In genomic region chr11:35797751-35798494, GRCm38 (mm10) we compare ENCODE assay signal across 8 mouse cellular contexts. TPM values are rescaled to one million over a fixed set of nuclear protein-coding genes. Genes with fewer than 3 reads are reported as not detected.
DNase-seq lines count a peak whose midpoint lies in the region; ATAC-seq lines count a peak whose summit lies in the region.

No protein-coding gene starts in this region.

- peaks cover 45% of the 10 kb centered on the region for H3K27me3 ChIP-seq in lung, embryonic 16.5 days (ENCODE audit: control insufficient read depth, insufficient read depth, low read depth, low read length)
- H3K27me3 ChIP-seq in hindbrain, embryonic 16.5 days (replicated peaks; ENCODE audit: control insufficient read depth, insufficient read depth, low read length), result peaks cover 4% of the 10 kb centered on the region
- peaks cover 61% of the 10 kb centered on the region for H3K27me3 ChIP-seq in liver, embryonic 15.5 days
- peaks cover 25% of the 10 kb centered on the region for H3K27me3 ChIP-seq in stomach, embryonic 14.5 days (ENCODE audit: control insufficient read depth, insufficient read depth, low read length)

- no peak overlapping the region for H3K27ac ChIP-seq in lung, embryonic 16.5 days (ENCODE audit: low read length)
- H3K27ac ChIP-seq in hindbrain, embryonic 16.5 days (ENCODE audit: low read depth, low read length), result peak overlapping the region; percentile 91
- no peak overlapping the region for H3K27ac ChIP-seq in liver, embryonic 15.5 days (replicated peaks)
- no peak overlapping the region for H3K27ac ChIP-seq in stomach, embryonic 14.5 days (ENCODE audit: low read length)

- DNase-seq in lung, postnatal 4 days, result no peak
- peak; percentile 33 for DNase-seq in embryo, embryonic 10.5 days (ENCODE audit: low spot score)
- DNase-seq in adrenal gland, postnatal 14 days, result no peak

- no peaks in the 10 kb centered on the region for H3K9me3 ChIP-seq in lung, embryonic 16.5 days (ENCODE audit: control insufficient read depth, low read length)
- H3K9me3 ChIP-seq in hindbrain, embryonic 16.5 days (ENCODE audit: control insufficient read depth, low read length), result no peaks in the 10 kb centered on the region
- no peaks in the 10 kb centered on the region for H3K9me3 ChIP-seq in liver, embryonic 15.5 days (replicated peaks)
- H3K9me3 ChIP-seq in stomach, embryonic 14.5 days (ENCODE audit: control insufficient read depth, low read depth, low read length), result no peaks in the 10 kb centered on the region

- H3K4me2 ChIP-seq in lung, embryonic 16.5 days (ENCODE audit: low read depth, low read length), result peak overlapping the region; percentile 50
- peak overlapping the region; percentile 54 for H3K4me2 ChIP-seq in hindbrain, embryonic 16.5 days (ENCODE audit: low read length)
- H3K4me2 ChIP-seq in liver, embryonic 15.5 days, result peak overlapping the region; percentile 29
- H3K4me2 ChIP-seq in stomach, embryonic 14.5 days (replicated peaks; ENCODE audit: low read depth, low read length), result peak overlapping the region; percentile 55

- no peaks in the 10 kb centered on the region for H3K36me3 ChIP-seq in lung, embryonic 16.5 days (ENCODE audit: control insufficient read depth, insufficient read depth, low read length)
- H3K36me3 ChIP-seq in hindbrain, embryonic 16.5 days (ENCODE audit: control insufficient read depth, insufficient read depth, low read length), result no peaks in the 10 kb centered on the region
- no peaks in the 10 kb centered on the region for H3K36me3 ChIP-seq in liver, embryonic 15.5 days (replicated peaks)
- no peaks in the 10 kb centered on the region for H3K36me3 ChIP-seq in stomach, embryonic 14.5 days (ENCODE audit: control insufficient read depth, insufficient read depth, low read length)

- no peaks in the 10 kb centered on the region; the same call in 1 of the 2 replicates for H3K4me1 ChIP-seq in lung, embryonic 16.5 days (replicated peaks; ENCODE audit: control insufficient read depth, insufficient read depth, low read length)
- peaks cover 11% of the 10 kb centered on the region for H3K4me1 ChIP-seq in hindbrain, embryonic 16.5 days (ENCODE audit: control insufficient read depth, insufficient read depth, low read depth, low read length)
- H3K4me1 ChIP-seq in liver, embryonic 15.5 days (replicated peaks), result no peaks in the 10 kb centered on the region
- H3K4me1 ChIP-seq in stomach, embryonic 14.5 days (ENCODE audit: control insufficient read depth, insufficient read depth, low read length), result peaks cover 8% of the 10 kb centered on the region; the same call in 1 of the 2 replicates

- 7% methylated on average over 64 of the region's 86 CpGs for WGBS in lung, embryonic 16.5 days
- WGBS in hindbrain, embryonic 16.5 days, result 1% methylated on average over 72 of the region's 86 CpGs
- 5% methylated on average over 86 of the region's 86 CpGs for WGBS in liver, embryonic 15.5 days (ENCODE audit: insufficient replicate concordance)
- 5% methylated on average over 74 of the region's 86 CpGs for WGBS in stomach, embryonic 14.5 days

- peak overlapping the region; percentile 31 for H3K4me3 ChIP-seq in lung, embryonic 16.5 days (ENCODE audit: low read length)
- peak overlapping the region; percentile 76 for H3K4me3 ChIP-seq in hindbrain, embryonic 16.5 days (ENCODE audit: low read length)
- 0 out of 2 replicates have a peak overlapping the region, but pooled peaks have one; percentile 2 for H3K4me3 ChIP-seq in liver, embryonic 15.5 days (replicated peaks)
- H3K4me3 ChIP-seq in stomach, embryonic 14.5 days (ENCODE audit: low read depth, low read length), result peak overlapping the region; percentile 29

- no peak for ATAC-seq in lung, embryonic 16.5 days (ENCODE audit: low read depth)
- peak; percentile 77 for ATAC-seq in hindbrain, embryonic 16.5 days
- ATAC-seq in liver, embryonic 15.5 days (ENCODE audit: insufficient read depth), result no peak
- no peak for ATAC-seq in stomach, embryonic 14.5 days (ENCODE audit: insufficient number of reproducible peaks, insufficient read depth, low FRiP score, low read depth)
- no peak; the same call in 1 of the 2 replicates for ATAC-seq in megakaryocyte progenitor cell, adult 5-6 weeks (replicated peaks; ENCODE audit: poor library complexity)

- H3K9ac ChIP-seq in lung, embryonic 16.5 days (ENCODE audit: low read length), result no peak overlapping the region
- peak overlapping the region; percentile 83 for H3K9ac ChIP-seq in hindbrain, embryonic 16.5 days (ENCODE audit: low read depth, low read length)
- H3K9ac ChIP-seq in liver, embryonic 15.5 days, result no peak overlapping the region
- H3K9ac ChIP-seq in stomach, embryonic 14.5 days (replicated peaks; ENCODE audit: low read depth, low read length), result no peak overlapping the region

RNA-seq across cellular contexts. Expression of gene Fbll1, which starts 0.8 kb away (rescaled TPM):
- not detected in 2 replicates for polyA plus RNA-seq in lung, embryonic 16.5 days (2015; fragmentation: Nextera tagmentation; extraction: Ambion mirVana)
- 4.8 and 12.2 TPM in 2 replicates for polyA plus RNA-seq in hindbrain, embryonic 16.5 days (2015; fragmentation: Nextera tagmentation; extraction: Ambion mirVana)
- polyA plus RNA-seq in liver, embryonic 15.5 days (2015; fragmentation: Nextera tagmentation; extraction: Ambion mirVana), result not detected in 2 replicates
- polyA plus RNA-seq in stomach, embryonic 14.5 days (2014; fragmentation: Nextera tagmentation; extraction: Ambion mirVana), result 0.22 and 0.62 TPM in 2 replicates
- not detected in 2 replicates for total RNA-seq in megakaryocyte progenitor cell, adult 5-6 weeks (2015)
- total RNA-seq in megakaryocyte progenitor cell, adult 5-6 weeks (2017), result not detected in 2 replicates
- 0.67 and 0.83 TPM in 2 replicates for total RNA-seq in adrenal gland, postnatal 14 days (2021)

RNA-seq across cellular contexts. Expression of gene Pank3, which starts 28.6 kb away (rescaled TPM):
- 11.8 and 13.2 TPM in 2 replicates for polyA plus RNA-seq in lung, embryonic 16.5 days (2015; fragmentation: Nextera tagmentation; extraction: Ambion mirVana)
- 16.6 and 18.4 TPM in 2 replicates for polyA plus RNA-seq in hindbrain, embryonic 16.5 days (2015; fragmentation: Nextera tagmentation; extraction: Ambion mirVana)
- 4.5 and 4.6 TPM in 2 replicates for polyA plus RNA-seq in liver, embryonic 15.5 days (2015; fragmentation: Nextera tagmentation; extraction: Ambion mirVana)
- polyA plus RNA-seq in stomach, embryonic 14.5 days (2014; fragmentation: Nextera tagmentation; extraction: Ambion mirVana), result 22.6 and 26.3 TPM in 2 replicates
- 19.1 and 21.1 TPM in 2 replicates for total RNA-seq in megakaryocyte progenitor cell, adult 5-6 weeks (2015)
- 27.0 and 27.3 TPM in 2 replicates for total RNA-seq in megakaryocyte progenitor cell, adult 5-6 weeks (2017)
- 46.8 and 51.4 TPM in 2 replicates for total RNA-seq in adrenal gland, postnatal 14 days (2021)

RNA-seq across cellular contexts. Expression of gene Rars, which starts 36.4 kb away (rescaled TPM):
- 70.9 and 74.9 TPM in 2 replicates for polyA plus RNA-seq in lung, embryonic 16.5 days (2015; fragmentation: Nextera tagmentation; extraction: Ambion mirVana)
- 64.9 and 70.3 TPM in 2 replicates for polyA plus RNA-seq in hindbrain, embryonic 16.5 days (2015; fragmentation: Nextera tagmentation; extraction: Ambion mirVana)
- 39.8 and 41.0 TPM in 2 replicates for polyA plus RNA-seq in liver, embryonic 15.5 days (2015; fragmentation: Nextera tagmentation; extraction: Ambion mirVana)
- polyA plus RNA-seq in stomach, embryonic 14.5 days (2014; fragmentation: Nextera tagmentation; extraction: Ambion mirVana), result 79.2 and 84.8 TPM in 2 replicates
- 124 and 138 TPM in 2 replicates for total RNA-seq in megakaryocyte progenitor cell, adult 5-6 weeks (2015)
- 97.4 and 113 TPM in 2 replicates for total RNA-seq in megakaryocyte progenitor cell, adult 5-6 weeks (2017)
- total RNA-seq in adrenal gland, postnatal 14 days (2021), result 64.7 and 75.4 TPM in 2 replicates

Comparison
In these comparisons a context has a peak if more than half of its experiments do, and no peak if none do; other contexts are left out.
1. H3K4me3 ChIP-seq: peak in every context shown above with its lines; median percentile 76 in hindbrain, embryonic 16.5 days; 31 in lung, embryonic 16.5 days; 29 in stomach, embryonic 14.5 days; 2 in liver, embryonic 15.5 days.